Mouse (Mus musculus): ENCODE results near the gene Perm1.

Gene Perm1

DNA sequence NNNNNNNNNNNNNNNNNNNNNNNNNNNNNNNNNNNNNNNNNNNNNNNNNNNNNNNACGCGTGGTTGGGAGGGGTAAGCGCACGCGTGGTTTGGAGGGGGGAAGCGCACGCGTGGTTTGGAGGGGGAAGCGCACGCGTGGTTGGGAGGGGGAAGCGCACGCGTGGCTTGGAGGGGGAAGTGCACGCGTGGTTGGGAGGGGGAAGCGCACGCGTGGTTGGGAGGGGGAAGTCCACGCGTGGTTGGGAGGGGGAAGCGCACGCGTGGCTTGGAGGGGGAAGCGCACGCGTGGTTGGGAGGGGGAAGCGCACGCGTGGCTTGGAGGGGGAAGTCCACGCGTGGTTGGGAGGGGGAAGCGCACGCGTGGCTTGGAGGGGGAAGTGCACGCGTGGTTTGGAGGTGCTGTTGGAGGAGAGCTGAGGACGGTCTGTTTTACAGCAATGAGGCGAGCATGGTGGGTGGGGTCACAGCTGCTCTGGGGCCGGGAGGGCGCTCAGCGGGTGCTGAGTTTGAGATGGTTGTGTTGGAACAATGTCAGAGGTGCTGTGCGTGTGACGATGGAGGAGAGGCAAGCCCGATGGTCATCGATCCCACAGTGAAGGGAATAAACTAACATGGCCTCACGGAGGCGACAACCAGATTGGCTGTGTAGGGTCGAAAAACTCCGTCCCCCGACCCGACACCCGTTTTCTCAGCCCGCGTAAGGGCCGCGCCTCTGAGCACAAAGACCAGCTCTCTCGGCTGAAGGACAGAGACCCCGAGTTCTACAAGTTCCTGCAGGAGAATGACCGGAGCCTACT lies 21.2 kb downstream of the Perm1 start:
- DNase-seq (ENCODE audit: low read depth, low spot score), result no peak

DNA sequence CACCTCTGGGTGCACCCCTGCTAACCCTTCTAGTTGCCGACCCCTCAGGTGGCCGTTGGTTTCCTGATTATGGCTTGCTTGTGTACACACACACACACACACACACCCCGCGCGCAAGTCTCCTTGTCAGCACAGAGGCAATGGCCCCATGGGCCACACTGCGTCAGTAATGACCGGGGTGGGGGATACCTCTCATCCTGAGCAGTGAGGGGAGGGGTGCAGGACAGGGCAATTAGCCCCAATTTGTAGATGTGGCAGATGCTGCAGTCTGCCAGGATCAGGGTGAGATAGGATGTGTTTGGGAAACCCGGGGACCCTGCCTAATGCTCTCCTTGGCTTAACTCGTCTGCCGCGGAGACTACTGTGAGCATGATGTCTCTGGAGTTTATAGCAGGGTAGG lies 33.9 kb downstream of the Perm1 start:
- DNase-seq (ENCODE audit: low read depth, low spot score), result no peak

DNA sequence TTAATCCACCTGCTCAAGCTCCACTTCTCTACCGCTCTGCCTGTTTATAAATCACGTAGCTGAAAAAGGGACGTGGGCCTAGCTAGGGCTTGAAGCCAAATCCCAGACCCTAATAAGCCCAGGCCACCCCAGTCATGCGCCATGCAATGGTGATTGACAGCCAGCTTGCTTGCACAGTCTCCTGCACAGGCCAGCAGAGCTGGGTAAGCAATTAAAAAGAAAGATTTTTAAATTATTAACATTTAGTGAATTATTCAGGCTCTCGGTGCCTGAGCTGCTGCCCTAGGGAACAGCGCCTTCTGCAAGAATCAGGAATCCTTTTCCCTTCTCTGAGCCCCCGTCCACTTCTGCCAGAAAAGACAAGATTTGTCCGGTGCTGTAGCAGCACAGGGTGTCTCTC lies 35.4 kb downstream of the Perm1 start:
- no peak for DNase-seq (ENCODE audit: low read depth, low spot score)

DNA sequence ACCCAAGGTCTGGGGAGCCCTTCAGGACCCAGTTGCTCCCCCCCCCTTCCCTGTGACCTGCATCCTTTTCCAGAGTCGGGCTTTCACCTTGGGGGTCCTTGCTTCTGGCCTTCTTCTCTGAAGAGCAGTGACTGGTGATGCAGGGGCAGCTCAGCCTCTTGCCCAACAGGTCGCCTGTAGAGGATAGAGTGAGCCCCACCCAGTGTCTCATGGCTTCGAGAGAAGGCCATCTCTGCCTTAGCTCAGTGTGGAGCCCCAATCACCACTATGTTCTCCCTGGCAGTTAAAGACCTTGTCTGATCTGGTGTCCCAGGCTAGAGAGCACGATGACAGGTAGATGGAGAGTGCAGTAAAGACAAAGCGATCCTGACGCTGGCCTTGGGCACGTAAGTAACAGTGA lies 36.5 kb downstream of the Perm1 start:
- no peak for DNase-seq (ENCODE audit: low read depth, low spot score)

DNA sequence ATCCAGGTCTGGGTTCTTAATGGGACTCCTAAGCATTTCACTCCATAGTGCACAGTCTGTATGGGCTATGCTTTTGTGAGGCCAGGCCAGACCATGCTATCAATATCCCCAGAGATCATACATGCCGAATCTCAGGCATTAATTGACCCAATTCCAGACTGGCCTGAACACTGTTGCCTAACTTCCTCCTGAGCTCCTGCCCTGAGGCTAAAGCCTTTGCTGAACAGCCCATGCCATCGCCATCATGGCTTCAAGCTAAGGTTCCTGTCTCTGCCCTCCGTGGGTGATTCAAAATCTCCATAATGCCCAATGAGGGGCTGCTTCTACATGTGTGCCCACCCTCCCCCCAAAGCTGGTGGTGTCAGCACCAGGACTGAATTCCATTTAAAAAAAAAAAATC lies 37.0 kb downstream of the Perm1 start:
- no peak for DNase-seq (ENCODE audit: low read depth, low spot score)

DNA sequence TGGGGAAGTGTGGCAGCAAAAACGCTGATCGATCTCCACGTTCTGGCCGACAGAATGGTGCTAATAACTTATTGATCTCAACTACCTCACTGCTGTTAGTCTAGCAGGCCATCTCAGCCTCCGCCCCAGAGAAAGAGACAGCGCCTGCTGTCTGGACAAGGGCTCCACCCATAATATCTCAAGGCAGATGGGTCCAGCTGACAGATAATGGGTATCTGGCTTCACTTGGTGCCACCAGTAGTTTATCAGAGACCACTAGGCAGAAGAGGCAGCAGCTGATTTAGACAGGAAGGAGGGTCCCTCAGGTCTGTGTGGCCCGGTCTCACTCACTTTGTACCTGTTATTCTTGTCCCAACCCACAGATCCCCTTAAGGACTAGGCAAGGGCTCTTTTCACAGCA lies 37.4 kb downstream of the Perm1 start:
- no peak for DNase-seq (ENCODE audit: low read depth, low spot score)

DNA sequence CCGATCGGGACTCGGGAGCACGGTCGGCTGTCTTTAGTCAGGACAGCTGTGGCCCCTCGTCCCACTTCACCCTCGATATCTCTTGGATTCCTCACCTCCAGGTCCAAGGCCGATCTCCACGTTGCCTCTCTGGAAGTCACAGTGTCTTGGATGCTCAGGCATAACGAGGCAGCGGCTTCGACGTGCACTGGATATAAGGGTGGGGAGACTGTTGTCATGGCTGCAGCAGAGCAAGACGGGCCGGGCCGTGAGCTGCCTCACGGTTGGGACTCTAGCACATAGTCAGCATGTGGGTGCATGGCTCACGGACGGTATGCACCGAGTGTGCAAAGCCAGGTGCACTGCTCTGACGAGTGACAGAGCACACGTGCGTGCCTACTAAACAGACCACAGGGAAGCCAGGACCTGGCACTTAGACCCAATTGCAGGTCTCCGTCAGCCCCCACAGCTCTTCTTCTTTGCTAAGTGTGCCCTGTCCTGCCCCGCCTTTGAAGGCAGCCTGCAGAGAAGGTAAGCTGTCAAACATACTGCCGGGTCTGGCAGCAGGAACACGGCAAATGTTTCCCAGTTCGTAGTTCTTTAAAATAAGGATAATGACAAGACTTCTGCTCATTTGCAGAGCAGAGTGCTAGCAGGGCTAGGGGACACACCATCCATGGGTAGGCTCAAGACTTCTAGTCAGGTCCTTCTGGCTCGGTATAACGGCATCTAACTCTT lies 38.9 kb downstream of the Perm1 start:
- DNase-seq (ENCODE audit: low read depth, low spot score), result peak; percentile 31

DNA sequence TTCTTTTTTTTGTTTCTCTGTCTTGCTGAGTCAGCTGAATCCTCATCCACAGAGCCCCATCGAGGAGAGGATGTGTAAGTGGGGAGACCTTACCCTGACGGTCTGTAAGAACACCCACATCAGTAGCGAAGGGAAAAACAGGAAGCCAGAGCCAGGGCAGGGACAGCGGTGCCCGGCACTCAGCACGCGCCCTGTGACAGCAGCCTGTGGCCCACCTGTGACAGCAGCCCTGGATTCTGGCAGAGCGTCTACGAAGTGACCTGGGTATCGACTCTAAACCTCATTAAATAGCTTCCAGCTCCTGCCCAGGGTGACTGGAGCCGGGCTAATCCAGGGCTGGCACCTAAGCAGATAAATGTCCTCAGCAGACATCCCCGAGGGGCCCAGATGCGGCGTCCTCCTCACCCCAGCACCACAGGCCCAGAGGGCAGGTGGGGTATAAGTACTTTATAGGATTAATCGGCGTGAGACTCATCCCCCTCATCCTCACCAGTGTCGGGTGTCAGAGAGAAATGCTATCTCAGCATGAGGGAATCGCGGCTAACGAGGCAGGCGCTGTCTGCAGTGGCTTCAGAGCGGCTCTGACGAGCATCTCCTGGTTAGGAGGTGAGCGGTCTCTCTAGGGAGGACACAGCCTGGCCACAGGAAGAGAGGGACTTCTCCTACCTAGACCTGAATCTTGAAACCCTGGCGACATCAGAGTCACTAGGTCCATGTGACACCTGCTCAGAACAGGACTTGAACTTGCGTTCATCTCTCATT lies 39.6 kb downstream of the Perm1 start, which contains the start of gene Samd11:
Gene Samd11, minus strand, starts transcription at position 580 of the 762 bp plus-strand sequence.
- no peak for DNase-seq (ENCODE audit: low read depth, low spot score)
